Mouse (Mus musculus) forebrain, embryonic 16.5 days (tissue): Measurements from ENCODE around the gene Tchp. TPM values are rescaled to one million over a fixed set of nuclear protein-coding genes. Genes with fewer than 3 reads are reported as not detected.

ENCODE experiments used
- ATAC-seq: fragments of 200-750 bp; cut with Nextera tagmentation; 2 replicates; pipeline ENCODE4 v1.8.0; 2017; ENCODE audit warnings: mild to moderate bottlenecking, moderate library complexity
- H3K27ac ChIP-seq: fragments of 300-500 bp; sonication (generic); 2 replicates; pipeline ENCODE4 v1.5.1; 2014; ENCODE audit warnings: low read length, control low read depth
- H3K27me3 ChIP-seq: fragments of 300-500 bp; sonication (generic); replicated peaks from 2 replicates; pipeline ENCODE4 v1.6.1; 2014; ENCODE audit warnings: low read length; ENCODE audit not compliant: control insufficient read depth, insufficient read depth
- H3K36me3 ChIP-seq: fragments of 300-500 bp; sonication (generic); 2 replicates; pipeline ENCODE4 v1.6.1; 2014; ENCODE audit not compliant: control insufficient read depth, insufficient read depth
- H3K4me1 ChIP-seq: fragments of 300-500 bp; sonication (generic); replicated peaks from 2 replicates; pipeline ENCODE4 v1.6.1; 2014; ENCODE audit warnings: low read length; ENCODE audit not compliant: control insufficient read depth, insufficient read depth
- H3K4me2 ChIP-seq: fragments of 300-500 bp; sonication (generic); 2 replicates; pipeline ENCODE4 v1.6.1; 2014; ENCODE audit warnings: mild to moderate bottlenecking, low read length, control low read depth
- H3K4me3 ChIP-seq: fragments of 300-500 bp; sonication (generic); replicated peaks from 2 replicates; pipeline ENCODE4 v1.5.1; 2014; ENCODE audit warnings: mild to moderate bottlenecking, low read length, control low read depth
- H3K9ac ChIP-seq: fragments of 300-500 bp; sonication (generic); replicated peaks from 2 replicates; pipeline ENCODE4 v1.6.1; 2014; ENCODE audit warnings: low read depth, low read length, control low read depth
- H3K9me3 ChIP-seq: fragments of 300-500 bp; sonication (generic); 2 replicates; pipeline ENCODE4 v1.6.1; 2016; ENCODE audit warnings: low read length; ENCODE audit not compliant: control insufficient read depth
- whole genome bisulfite sequencing: fragments of 180-500 bp; shearing (Covaris S2); extraction: QIAGEN DNeasy Blood & Tissue Kit; methylation state at CpG from one replicate; pipeline ENCODE4 v1.1.7; 2014; 5-methylcytosine and 5-hydroxymethylcytosine counted together
- polyA plus RNA-seq: library from polyadenylated mRNA; unstranded; fragments of >200 nt; fragmentation: Nextera tagmentation; extraction: Ambion mirVana; gene quantifications from 2 replicates; pipeline ENCODE4 v1.2.1, GENCODE M21; 2015

Tchp gene
- polyA plus RNA-seq, 1 experiment from 2014 or later = 16.0 TPM

DNA sequence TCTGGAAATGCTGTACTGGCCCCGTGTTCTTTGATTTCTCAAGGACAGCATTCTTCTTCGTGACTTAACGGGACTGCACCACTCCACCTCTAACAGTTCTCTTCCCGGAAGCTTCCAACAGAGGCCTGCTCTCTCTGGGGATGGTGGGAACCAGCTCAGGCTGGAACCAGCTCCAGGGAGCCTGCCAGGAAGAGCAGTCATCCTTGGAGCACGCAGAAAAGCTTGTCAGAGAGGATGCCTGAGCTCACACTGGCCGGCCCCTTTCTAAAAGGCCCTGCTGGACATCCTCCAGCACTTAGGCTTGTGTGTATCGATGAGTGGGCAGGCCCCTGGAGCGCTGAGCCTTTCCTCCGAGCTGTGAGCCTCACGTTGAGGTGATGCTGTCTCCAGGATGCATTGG, 20.6 kb downstream of the Tchp start:
- Histone ChIP-seq H3K27ac (no peak overlapping the region), H3K9ac (no peak overlapping the region), H3K4me1 (no peaks in the 10 kb centered on the region), H3K27me3 (no peaks in the 10 kb centered on the region), H3K4me3 (no peak overlapping the region), H3K36me3 (peaks cover 23% of the 10 kb centered on the region), H3K4me2 (no peak overlapping the region), H3K9me3 (no peaks in the 10 kb centered on the region)
- 86% methylated on average over 10 of the region's 10 CpGs for WGBS
- ATAC-seq = no peak

DNA sequence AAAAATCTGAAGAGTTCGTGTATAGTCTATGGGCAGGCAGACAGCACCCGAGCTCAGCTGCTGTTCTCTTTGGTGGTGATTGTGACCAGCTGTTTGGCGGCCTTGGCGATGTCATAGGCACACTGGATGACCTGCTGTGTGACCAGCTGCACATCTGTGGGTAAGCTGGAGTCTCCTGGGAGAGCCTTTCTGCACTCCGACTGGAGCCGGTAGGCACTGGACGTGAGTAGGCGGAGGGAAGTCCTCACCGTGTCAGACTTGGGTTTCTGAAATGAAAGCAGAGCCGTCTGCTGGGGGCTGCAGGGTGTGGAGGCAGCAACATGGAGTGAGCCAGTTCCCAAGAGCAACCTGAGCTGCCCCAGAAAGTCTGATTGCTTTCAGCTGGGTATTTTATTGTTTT, 22.6 kb downstream of the Tchp start:
- Histone ChIP-seq H3K4me1 (no peaks in the 10 kb centered on the region), H3K27me3 (no peaks in the 10 kb centered on the region), H3K4me2 (no peak overlapping the region), H3K9ac (no peak overlapping the region), H3K4me3 (no peak overlapping the region), H3K9me3 (no peaks in the 10 kb centered on the region), H3K36me3 (peaks cover 20% of the 10 kb centered on the region), H3K27ac (no peak overlapping the region)
- ATAC-seq = no peak
- 84% methylated on average over 10 of the region's 10 CpGs for WGBS

DNA sequence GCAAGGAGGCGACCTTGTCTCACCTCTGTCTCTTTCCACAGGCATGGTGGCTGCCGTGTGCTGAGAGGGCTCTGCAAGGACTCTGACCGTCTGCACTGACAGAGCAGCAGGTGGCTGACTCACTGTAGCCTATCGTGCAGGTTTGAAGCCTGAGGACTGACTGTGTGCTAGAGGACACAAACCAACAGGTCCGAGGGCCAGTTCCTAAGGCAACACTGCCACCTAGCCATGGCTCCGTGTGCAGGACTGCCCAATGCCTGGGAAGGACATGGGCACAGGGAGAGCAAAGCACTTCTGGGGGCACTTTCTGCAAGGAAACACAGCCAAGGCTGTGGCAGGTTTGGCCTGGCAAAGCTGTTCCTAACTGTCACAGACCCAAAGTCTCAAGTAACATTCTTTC, 23.9 kb downstream of the Tchp start:
- Histone ChIP-seq H3K9me3 (no peaks in the 10 kb centered on the region), H3K4me1 (no peaks in the 10 kb centered on the region), H3K4me3 (no peak overlapping the region), H3K27me3 (no peaks in the 10 kb centered on the region), H3K36me3 (peaks cover 26% of the 10 kb centered on the region), H3K27ac (no peak overlapping the region), H3K9ac (no peak overlapping the region), H3K4me2 (no peak overlapping the region)
- no peak for ATAC-seq
- WGBS = 67% methylated on average over 6 of the region's 6 CpGs

DNA sequence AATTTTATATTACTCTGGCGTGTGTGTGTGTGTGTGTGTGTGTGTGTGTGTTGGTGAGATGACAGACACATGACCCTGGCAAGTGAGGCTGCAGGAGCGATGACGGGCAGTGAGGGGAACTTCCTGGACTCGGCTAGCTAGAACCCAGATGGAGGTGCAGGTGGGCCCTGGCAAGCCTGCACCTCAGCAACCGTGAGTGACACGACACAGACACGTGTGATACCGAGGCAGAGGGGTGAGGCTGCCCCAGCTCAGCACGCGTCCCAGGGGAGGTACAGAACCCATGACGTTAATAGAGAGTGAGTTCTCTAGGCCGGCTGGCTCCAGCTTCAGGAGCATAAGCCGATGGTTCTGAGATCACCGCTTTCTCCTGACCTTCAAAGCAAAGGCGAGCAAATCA, 24.4 kb downstream of the Tchp start:
- H3K27me3 ChIP-seq = no peaks in the 10 kb centered on the region
- H3K27ac ChIP-seq = no peak overlapping the region
- H3K4me1 ChIP-seq = no peaks in the 10 kb centered on the region
- H3K9me3 ChIP-seq = no peaks in the 10 kb centered on the region
- no peak overlapping the region for H3K4me3 ChIP-seq
- H3K4me2 ChIP-seq = no peak overlapping the region
- H3K36me3 ChIP-seq = peaks cover 31% of the 10 kb centered on the region
- H3K9ac ChIP-seq = no peak overlapping the region
- ATAC-seq = no peak
- 86% methylated on average over 15 of the region's 15 CpGs for WGBS

DNA sequence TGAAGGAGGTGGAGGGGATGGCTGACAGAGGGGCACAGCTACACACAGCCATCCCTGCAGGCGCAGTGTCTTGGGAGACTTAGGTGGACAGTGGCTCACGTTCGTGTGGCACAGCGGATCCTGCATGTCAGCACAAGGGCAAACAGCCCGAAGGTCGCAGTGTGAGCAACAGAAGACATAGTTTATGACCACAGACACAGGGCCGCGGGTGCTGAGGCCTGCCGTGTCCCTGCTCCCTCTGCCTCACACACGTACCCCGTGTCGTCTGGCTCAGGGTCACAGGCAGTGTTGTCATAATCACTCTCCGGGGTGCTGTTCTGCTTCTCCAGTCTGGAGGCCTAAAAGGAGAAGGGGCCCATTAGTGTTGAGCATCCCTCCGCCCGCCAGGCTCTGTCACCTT, 26.0 kb downstream of the Tchp start:
- H3K4me2 ChIP-seq = no peak overlapping the region
- H3K27me3 ChIP-seq = no peaks in the 10 kb centered on the region
- 94% methylated on average over 15 of the region's 15 CpGs for WGBS
- H3K27ac ChIP-seq = no peak overlapping the region
- H3K36me3 ChIP-seq = peaks cover 40% of the 10 kb centered on the region
- H3K9me3 ChIP-seq = no peaks in the 10 kb centered on the region
- H3K4me1 ChIP-seq = no peaks in the 10 kb centered on the region
- H3K4me3 ChIP-seq = no peak overlapping the region
- ATAC-seq = no peak
- no peak overlapping the region for H3K9ac ChIP-seq

DNA sequence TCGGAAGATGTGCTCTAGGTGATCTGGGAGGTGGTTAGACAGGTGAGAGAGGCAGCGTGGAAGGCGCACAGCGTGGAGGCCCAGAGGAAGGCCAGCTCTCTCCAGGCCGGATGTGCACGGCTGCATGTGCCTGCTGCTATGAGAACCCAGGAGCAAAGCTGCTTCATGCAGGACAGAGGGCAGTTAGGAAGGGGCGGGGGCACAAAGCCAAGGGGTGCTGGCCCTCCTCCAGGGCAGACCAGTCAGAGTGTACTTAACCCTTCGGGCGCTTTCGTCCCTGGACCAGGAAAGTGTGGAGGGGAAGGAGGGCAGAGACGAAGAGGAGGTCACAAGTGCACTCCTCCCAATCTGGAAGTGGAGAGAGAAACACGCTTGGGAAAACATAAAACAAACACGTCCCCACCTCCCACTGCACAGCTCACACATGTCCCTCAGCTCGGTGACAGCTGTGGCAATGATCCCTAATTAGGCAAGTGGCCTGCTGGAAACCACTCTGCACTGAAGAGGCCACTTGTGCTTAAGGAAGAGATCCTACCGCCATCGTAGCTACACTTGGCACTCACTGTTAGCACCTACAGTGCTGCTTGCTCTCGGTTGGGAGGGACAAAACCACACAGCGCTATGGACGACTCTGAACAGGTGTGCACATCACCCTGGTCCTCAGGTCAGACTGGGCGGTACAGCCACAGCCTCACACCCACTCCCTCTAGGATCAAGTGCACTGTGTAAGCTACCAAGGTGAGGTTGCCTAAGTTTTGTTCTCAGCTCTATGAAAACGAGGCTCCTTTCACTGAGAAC, 29.7 kb downstream of the Tchp start:
- no peak overlapping the region for H3K9ac ChIP-seq
- no peak overlapping the region for H3K4me3 ChIP-seq
- no peaks in the 10 kb centered on the region for H3K4me1 ChIP-seq
- H3K9me3 ChIP-seq = no peaks in the 10 kb centered on the region
- WGBS = 81% methylated on average over 21 of the region's 21 CpGs
- ATAC-seq = no peak
- H3K27me3 ChIP-seq = no peaks in the 10 kb centered on the region
- H3K27ac ChIP-seq = no peak overlapping the region
- peaks cover 41% of the 10 kb centered on the region for H3K36me3 ChIP-seq
- no peak overlapping the region for H3K4me2 ChIP-seq

DNA sequence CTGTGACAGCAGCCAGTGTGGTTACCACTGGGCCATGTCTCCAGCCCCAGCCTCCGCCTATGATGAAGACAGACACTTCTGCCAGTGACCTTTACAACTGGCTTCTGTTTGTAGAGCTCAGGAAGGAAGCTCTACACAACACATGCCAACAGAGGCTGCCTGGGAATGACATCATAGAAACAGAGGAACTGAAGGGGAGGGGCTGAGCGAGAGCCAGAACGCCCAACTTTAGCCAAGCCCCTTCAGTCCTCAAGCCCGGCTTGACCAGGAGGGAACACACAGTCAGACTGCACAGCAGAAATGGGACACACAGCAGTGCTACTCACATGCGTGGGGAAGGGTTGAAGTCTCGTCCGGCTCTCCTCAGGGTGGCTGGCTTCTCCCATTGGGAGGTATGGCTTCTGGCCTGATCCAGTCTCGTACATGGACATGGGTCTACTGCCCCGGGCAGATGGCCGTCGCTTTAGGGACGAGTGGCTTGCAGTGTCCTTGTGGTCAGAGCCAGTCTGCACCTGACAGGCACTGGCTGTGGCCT, 31.2 kb downstream of the Tchp start:
- H3K27me3 ChIP-seq = no peaks in the 10 kb centered on the region
- H3K9me3 ChIP-seq = no peaks in the 10 kb centered on the region
- H3K4me3 ChIP-seq = no peak overlapping the region
- H3K36me3 ChIP-seq = peaks cover 39% of the 10 kb centered on the region
- H3K4me2 ChIP-seq = no peak overlapping the region
- ATAC-seq = no peak
- 85% methylated on average over 12 of the region's 12 CpGs for WGBS
- H3K4me1 ChIP-seq = peaks cover 11% of the 10 kb centered on the region
- no peak overlapping the region for H3K9ac ChIP-seq
- no peak overlapping the region for H3K27ac ChIP-seq

DNA sequence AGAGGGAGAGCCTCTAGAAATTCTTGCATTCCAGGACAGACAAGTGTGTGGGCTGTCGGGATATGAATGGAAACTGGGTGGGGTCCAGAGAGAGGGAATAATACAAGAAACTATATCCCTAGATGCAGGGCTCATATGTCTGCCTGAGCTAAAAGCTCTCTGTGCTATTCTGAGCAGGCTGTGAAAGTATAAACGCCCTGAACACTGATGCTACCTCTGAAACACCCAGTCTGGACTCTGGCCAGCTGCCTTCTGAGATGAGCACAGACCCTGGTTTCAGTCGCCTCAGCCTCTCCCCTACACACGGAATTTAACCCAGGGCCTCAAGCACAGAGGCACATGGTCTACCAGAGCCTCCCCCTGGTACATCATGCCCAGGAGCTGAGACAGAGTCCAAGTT, 33.0 kb downstream of the Tchp start:
- ATAC-seq = no peak
- 66% methylated on average over 4 of the region's 4 CpGs for WGBS

DNA sequence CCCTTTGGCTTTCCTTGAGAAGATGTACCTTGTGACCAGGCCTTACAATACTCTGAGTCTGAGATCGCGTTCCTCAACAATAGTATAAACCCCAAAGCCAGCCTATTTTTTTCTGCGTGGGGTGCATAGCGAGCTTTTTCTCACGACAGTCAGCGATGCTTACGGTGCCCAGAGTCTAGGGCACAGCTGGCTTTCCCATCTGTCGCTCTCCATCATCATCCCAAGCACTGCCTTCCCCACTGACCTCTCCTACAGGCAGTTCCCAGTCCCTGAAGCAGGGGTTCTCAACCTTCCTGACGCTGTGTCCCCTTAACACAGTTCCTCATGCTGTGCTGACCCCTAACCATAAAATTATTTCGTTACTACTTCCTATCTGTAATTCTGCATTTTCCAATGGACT, 35.0 kb downstream of the Tchp start:
- Histone ChIP-seq H3K9me3 (no peaks in the 10 kb centered on the region), H3K4me3 (no peak overlapping the region), H3K4me1 (peaks cover 13% of the 10 kb centered on the region), H3K27me3 (no peaks in the 10 kb centered on the region), H3K27ac (peak overlapping the region; percentile 60), H3K9ac (no peak overlapping the region), H3K36me3 (peaks cover 27% of the 10 kb centered on the region), H3K4me2 (no peak overlapping the region)
- ATAC-seq = no peak
- 79% methylated on average over 10 of the region's 10 CpGs for WGBS

More for the DNA sequence above, 33.0 kb downstream of the Tchp start:
- Histone ChIP-seq H3K4me1 (peaks cover 13% of the 10 kb centered on the region), H3K9me3 (no peaks in the 10 kb centered on the region), H3K36me3 (peaks cover 42% of the 10 kb centered on the region), H3K27ac (no peak overlapping the region), H3K27me3 (no peaks in the 10 kb centered on the region), H3K4me2 (no peak overlapping the region), H3K9ac (no peak overlapping the region), H3K4me3 (no peak overlapping the region)
